Mouse (Mus musculus): ENCODE measurements around the gene Tnik. TPM values are rescaled to one million over a fixed set of nuclear protein-coding genes. Genes with fewer than 3 reads are reported as not detected.

The Tnik gene
- polyA plus RNA-seq, 1 experiment from 2014 or later = 9.8 TPM

DNA sequence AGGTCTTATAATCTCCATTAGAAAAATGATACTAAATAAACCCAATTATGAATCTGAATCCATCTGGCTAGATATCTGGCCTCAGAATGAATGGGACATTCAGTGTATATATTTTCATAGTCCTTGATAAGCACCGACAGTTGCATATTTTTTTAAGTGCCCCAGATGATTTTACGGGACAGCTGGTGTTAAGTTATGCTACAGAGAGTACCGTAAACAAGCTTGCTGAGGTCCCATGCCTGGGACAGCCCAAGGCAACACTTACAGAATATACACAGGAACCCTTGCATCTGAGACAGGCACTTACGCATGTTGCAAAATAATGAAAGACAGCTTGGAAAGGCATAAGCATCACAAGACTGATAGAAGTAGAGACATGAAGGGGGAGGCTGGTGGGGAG, 34.1 kb upstream of the Tnik start:
- Histone ChIP-seq H3K4me2 (ENCODE audit: low read depth, low read length) (no peak overlapping the region), H3K9me3 (replicated peaks; ENCODE audit: control insufficient read depth, low read length) (no peaks in the 10 kb centered on the region), H3K36me3 (ENCODE audit: control insufficient read depth, insufficient read depth) (no peaks in the 10 kb centered on the region), H3K4me3 (ENCODE audit: low read length) (no peak overlapping the region), H3K27me3 (ENCODE audit: control insufficient read depth, insufficient read depth, low read length) (no peaks in the 10 kb centered on the region), H3K27ac (ENCODE audit: low read length) (no peak overlapping the region), H3K9ac (ENCODE audit: low read length) (no peak overlapping the region), H3K4me1 (ENCODE audit: control insufficient read depth, insufficient read depth, low read length) (peaks cover 5% of the 10 kb centered on the region)
- ATAC-seq (replicated peaks; ENCODE audit: extremely low read depth, insufficient read depth, low FRiP score) = no peak
- WGBS = 66% methylated on average over 4 of the region's 4 CpGs

DNA sequence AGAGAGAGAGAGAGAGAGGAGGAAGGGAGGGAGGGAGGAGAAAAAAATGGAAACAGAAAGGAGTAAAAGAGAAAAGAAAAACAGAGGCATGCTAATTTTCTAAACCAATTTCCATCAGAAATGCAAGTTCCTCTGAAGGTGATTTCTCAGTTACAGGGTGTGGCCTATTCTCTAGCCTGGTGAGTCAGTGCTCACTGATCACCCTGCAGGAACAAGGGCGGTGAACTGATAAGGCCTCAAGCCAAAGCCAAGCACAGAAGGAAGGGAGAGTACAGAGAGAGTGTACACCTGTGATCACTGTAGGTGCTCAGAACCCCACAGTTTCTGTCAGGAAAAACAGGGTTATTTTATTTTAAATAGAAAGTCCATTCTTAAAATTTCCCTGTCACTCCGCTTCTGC, 33.5 kb upstream of the Tnik start:
- no peak overlapping the region for H3K27ac ChIP-seq (ENCODE audit: low read length)
- no peak overlapping the region for H3K4me3 ChIP-seq (ENCODE audit: low read length)
- no peak overlapping the region for H3K9ac ChIP-seq (ENCODE audit: low read length)
- no peaks in the 10 kb centered on the region for H3K9me3 ChIP-seq (replicated peaks; ENCODE audit: control insufficient read depth, low read length)
- H3K4me1 ChIP-seq (ENCODE audit: control insufficient read depth, insufficient read depth, low read length) = peaks cover 5% of the 10 kb centered on the region
- H3K27me3 ChIP-seq (ENCODE audit: control insufficient read depth, insufficient read depth, low read length) = no peaks in the 10 kb centered on the region
- no peaks in the 10 kb centered on the region for H3K36me3 ChIP-seq (ENCODE audit: control insufficient read depth, insufficient read depth)
- H3K4me2 ChIP-seq (ENCODE audit: low read depth, low read length) = no peak overlapping the region
- ATAC-seq (replicated peaks; ENCODE audit: extremely low read depth, insufficient read depth, low FRiP score) = no peak
- WGBS = 68% methylated on average over 2 of the region's 2 CpGs

DNA sequence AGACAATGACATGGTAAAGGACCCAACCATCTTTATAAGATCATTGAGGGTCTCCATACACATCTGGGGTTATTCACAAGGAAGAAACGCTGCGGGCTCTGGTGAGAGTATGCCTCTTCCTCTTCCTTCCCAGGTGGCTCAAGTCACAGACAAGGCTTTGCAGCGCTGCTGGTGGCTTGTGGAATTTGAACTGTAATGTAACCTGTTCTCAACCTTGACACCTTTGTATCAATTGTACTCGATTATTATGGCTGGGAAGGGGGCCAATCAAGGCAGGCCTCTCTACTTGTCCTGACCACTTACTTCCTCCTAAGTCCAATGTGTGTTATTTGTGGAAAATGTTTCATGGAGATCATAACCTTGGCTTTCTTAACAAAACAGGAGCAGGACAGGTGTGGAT, 30.1 kb upstream of the Tnik start:
- Histone ChIP-seq H3K9ac (ENCODE audit: low read length) (no peak overlapping the region), H3K27me3 (ENCODE audit: control insufficient read depth, insufficient read depth, low read length) (no peaks in the 10 kb centered on the region), H3K4me2 (ENCODE audit: low read depth, low read length) (no peak overlapping the region), H3K27ac (ENCODE audit: low read length) (no peak overlapping the region), H3K36me3 (ENCODE audit: control insufficient read depth, insufficient read depth) (no peaks in the 10 kb centered on the region), H3K4me1 (ENCODE audit: control insufficient read depth, insufficient read depth, low read length) (peaks cover 5% of the 10 kb centered on the region), H3K9me3 (replicated peaks; ENCODE audit: control insufficient read depth, low read length) (no peaks in the 10 kb centered on the region), H3K4me3 (ENCODE audit: low read length) (no peak overlapping the region)
- no peak for ATAC-seq (replicated peaks; ENCODE audit: extremely low read depth, insufficient read depth, low FRiP score)
- 85% methylated on average over 4 of the region's 4 CpGs for WGBS

DNA sequence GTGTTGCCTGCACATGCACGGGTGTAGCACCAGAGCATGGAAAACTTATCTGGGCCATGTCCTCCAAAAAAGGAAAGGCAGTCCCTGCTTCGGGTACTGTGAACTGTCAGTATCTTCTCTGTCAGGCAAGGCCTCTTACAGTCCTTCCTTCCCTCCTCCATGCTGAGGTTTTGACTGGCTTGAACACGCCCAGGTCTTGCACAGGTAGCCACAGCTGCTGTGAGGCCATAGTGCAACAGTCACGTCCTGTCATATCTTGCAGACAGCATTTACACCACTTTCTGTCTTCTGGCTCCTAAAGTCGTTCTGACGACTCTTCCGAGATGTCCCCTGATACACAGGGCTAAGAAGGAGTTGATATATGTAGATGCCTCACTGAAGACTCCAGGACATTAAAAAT, 28.8 kb upstream of the Tnik start:
- Histone ChIP-seq H3K27ac (ENCODE audit: low read length) (no peak overlapping the region), H3K9me3 (replicated peaks; ENCODE audit: control insufficient read depth, low read length) (no peaks in the 10 kb centered on the region), H3K4me2 (ENCODE audit: low read depth, low read length) (no peak overlapping the region), H3K27me3 (ENCODE audit: control insufficient read depth, insufficient read depth, low read length) (no peaks in the 10 kb centered on the region), H3K4me3 (ENCODE audit: low read length) (no peak overlapping the region), H3K4me1 (ENCODE audit: control insufficient read depth, insufficient read depth, low read length) (peaks cover 5% of the 10 kb centered on the region), H3K9ac (ENCODE audit: low read length) (no peak overlapping the region), H3K36me3 (ENCODE audit: control insufficient read depth, insufficient read depth) (no peaks in the 10 kb centered on the region)
- WGBS = 65% methylated on average over 7 of the region's 7 CpGs
- no peak for ATAC-seq (replicated peaks; ENCODE audit: extremely low read depth, insufficient read depth, low FRiP score)

DNA sequence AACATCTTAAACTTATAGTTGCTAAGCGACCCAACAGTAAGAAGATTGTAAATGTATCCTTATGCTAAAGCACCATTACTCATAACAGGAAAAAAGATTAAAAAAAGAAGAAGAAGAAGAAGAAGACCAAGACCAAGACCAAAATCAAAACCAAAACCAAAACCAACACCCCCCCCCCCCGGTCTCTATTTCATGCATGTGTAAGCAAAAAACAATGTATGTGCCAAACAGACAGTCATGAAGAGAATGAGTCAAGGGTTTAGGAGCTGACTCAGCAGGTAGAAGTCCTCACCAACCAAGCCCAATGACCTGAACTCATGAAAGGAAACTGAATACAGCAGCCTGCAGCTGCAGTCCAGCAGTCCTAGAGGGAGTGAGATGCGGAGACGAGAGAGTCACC, 26.3 kb upstream of the Tnik start:
- no peak overlapping the region for H3K9ac ChIP-seq (ENCODE audit: low read length)
- H3K4me2 ChIP-seq (ENCODE audit: low read depth, low read length) = no peak overlapping the region
- H3K36me3 ChIP-seq (ENCODE audit: control insufficient read depth, insufficient read depth) = no peaks in the 10 kb centered on the region
- no peaks in the 10 kb centered on the region for H3K4me1 ChIP-seq (ENCODE audit: control insufficient read depth, insufficient read depth, low read length)
- no peaks in the 10 kb centered on the region for H3K9me3 ChIP-seq (replicated peaks; ENCODE audit: control insufficient read depth, low read length)
- H3K27me3 ChIP-seq (ENCODE audit: control insufficient read depth, insufficient read depth, low read length) = no peaks in the 10 kb centered on the region
- ATAC-seq (replicated peaks; ENCODE audit: extremely low read depth, insufficient read depth, low FRiP score) = no peak
- H3K4me3 ChIP-seq (ENCODE audit: low read length) = no peak overlapping the region
- 89% methylated on average over 4 of the region's 4 CpGs for WGBS
- no peak overlapping the region for H3K27ac ChIP-seq (ENCODE audit: low read length)

DNA sequence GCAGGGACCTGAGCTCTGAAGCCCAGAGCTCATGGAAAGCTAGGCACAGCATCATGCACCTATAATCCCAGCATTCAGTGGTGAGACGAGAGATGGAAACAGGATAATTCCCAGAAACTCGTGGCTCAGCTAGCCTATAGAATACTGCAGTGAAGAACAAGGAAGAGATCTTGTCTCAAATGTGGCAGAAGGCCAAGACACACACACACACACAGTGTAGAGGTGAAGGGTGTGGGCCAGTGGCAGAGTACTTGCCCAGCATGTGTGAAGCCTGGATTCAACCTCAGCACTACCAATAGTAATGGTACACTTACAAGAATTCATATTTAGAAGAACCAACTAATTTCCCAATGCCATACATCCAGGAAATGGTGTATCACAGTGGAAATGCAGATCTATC, 24.9 kb upstream of the Tnik start:
- ATAC-seq (replicated peaks; ENCODE audit: extremely low read depth, insufficient read depth, low FRiP score) = no peak

DNA sequence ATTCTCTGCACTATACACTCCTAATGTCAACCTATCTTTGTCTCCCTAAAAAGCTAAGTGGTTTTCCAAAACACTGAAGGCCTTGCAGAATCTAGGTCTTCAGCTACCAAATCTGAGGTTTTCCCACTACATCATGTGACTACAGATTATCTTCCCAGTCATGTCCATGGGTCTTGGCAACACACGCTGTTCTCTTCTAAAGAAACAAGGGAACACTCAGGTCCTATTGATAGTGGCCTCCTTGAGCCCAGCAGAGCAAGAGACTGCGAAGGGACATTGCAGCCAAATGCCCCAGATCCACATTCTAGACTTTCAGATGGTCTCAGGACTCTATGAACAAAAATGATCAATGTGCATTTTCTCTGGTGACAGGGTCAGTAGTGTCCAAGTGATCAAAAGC, 20.5 kb upstream of the Tnik start:
- WGBS = 74% methylated on average over 2 of the region's 2 CpGs
- no peak overlapping the region for H3K4me3 ChIP-seq (ENCODE audit: low read length)
- ATAC-seq (replicated peaks; ENCODE audit: extremely low read depth, insufficient read depth, low FRiP score) = no peak
- no peaks in the 10 kb centered on the region for H3K9me3 ChIP-seq (replicated peaks; ENCODE audit: control insufficient read depth, low read length)
- no peak overlapping the region for H3K4me2 ChIP-seq (ENCODE audit: low read depth, low read length)
- H3K36me3 ChIP-seq (ENCODE audit: control insufficient read depth, insufficient read depth) = no peaks in the 10 kb centered on the region
- no peak overlapping the region for H3K9ac ChIP-seq (ENCODE audit: low read length)
- H3K27me3 ChIP-seq (ENCODE audit: control insufficient read depth, insufficient read depth, low read length) = no peaks in the 10 kb centered on the region
- H3K4me1 ChIP-seq (ENCODE audit: control insufficient read depth, insufficient read depth, low read length) = no peaks in the 10 kb centered on the region
- no peak overlapping the region for H3K27ac ChIP-seq (ENCODE audit: low read length)

More for the DNA sequence above, 24.9 kb upstream of the Tnik start:
- Histone ChIP-seq H3K4me3 (ENCODE audit: low read length) (no peak overlapping the region), H3K4me1 (ENCODE audit: control insufficient read depth, insufficient read depth, low read length) (no peaks in the 10 kb centered on the region), H3K9ac (ENCODE audit: low read length) (no peak overlapping the region), H3K4me2 (ENCODE audit: low read depth, low read length) (no peak overlapping the region), H3K27ac (ENCODE audit: low read length) (no peak overlapping the region), H3K36me3 (ENCODE audit: control insufficient read depth, insufficient read depth) (no peaks in the 10 kb centered on the region), H3K27me3 (ENCODE audit: control insufficient read depth, insufficient read depth, low read length) (no peaks in the 10 kb centered on the region), H3K9me3 (replicated peaks; ENCODE audit: control insufficient read depth, low read length) (no peaks in the 10 kb centered on the region)
- 51% methylated on average over 2 of the region's 2 CpGs for WGBS

DNA sequence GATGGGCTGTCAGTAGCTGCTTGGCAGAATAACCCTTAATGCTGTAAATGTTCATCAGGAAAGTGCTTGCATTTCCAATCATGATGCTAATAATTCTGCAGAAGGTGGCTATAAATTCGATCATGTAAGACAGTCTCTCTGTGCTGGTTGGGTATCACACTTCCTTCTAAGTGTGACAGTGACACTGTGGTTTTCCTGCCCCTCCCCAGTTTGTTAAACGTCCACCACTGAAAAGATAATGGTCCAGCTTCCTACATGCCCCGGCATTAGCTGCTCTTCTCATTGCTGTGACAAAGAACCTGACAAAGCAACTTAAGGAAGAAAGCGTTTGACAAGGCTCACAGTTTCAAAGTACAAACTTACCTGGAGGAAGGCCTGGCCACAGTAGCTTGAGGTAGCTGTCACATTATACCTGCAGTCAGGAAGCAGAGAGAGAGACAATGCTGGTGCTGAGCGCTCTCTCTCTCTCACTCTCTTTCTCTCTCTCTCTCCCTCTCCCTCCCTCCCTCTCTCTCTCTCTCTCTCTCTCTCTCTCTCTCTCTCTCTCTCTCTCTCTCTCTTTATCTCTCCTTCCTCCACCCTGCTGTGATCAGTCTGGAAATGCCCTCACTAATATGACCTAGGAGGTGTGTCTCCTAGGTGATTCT, 18.6 kb upstream of the Tnik start:
- Histone ChIP-seq H3K9me3 (replicated peaks; ENCODE audit: control insufficient read depth, low read length) (no peaks in the 10 kb centered on the region), H3K9ac (ENCODE audit: low read length) (no peak overlapping the region), H3K4me2 (ENCODE audit: low read depth, low read length) (no peak overlapping the region), H3K36me3 (ENCODE audit: control insufficient read depth, insufficient read depth) (no peaks in the 10 kb centered on the region), H3K27me3 (ENCODE audit: control insufficient read depth, insufficient read depth, low read length) (no peaks in the 10 kb centered on the region), H3K4me3 (ENCODE audit: low read length) (no peak overlapping the region), H3K4me1 (ENCODE audit: control insufficient read depth, insufficient read depth, low read length) (no peaks in the 10 kb centered on the region), H3K27ac (ENCODE audit: low read length) (no peak overlapping the region)
- WGBS = 62% methylated on average over 5 of the region's 5 CpGs
- ATAC-seq (replicated peaks; ENCODE audit: extremely low read depth, insufficient read depth, low FRiP score) = no peak

DNA sequence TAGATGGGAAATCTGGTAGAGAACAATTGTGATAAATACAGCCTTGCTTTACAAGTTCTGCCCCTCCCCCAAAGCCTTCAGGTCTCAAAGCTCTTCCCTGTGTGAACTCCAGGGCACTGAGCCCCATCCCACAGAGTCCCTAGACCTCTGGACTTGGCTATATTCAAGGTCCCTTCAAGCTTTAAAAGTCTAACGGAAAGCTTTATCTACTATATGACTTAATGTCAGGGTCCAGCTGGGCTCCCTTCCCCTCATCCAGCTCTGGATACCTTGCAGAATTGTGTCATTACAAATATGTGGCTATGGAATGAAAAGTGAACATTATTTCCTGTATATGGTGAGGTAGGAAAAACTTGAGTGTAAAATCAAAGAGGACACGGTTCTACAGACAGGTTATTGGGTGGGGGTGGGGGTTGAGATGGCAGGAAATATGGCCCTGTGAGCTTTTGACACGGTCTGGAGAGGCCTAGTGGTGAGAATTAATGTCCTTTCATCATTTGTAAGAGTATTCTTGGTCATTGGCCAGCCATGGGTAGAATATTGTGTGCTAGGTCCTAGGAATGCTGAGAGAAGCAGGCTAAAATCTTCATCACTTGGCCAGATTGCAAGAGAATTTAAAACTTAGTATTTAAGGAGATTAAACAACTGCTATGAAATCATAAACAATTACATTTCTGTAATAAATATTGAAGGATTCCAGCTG, 14.6 kb upstream of the Tnik start:
- no peak overlapping the region for H3K4me3 ChIP-seq (ENCODE audit: low read length)
- H3K9ac ChIP-seq (ENCODE audit: low read length) = no peak overlapping the region
- no peak overlapping the region for H3K27ac ChIP-seq (ENCODE audit: low read length)
- no peaks in the 10 kb centered on the region for H3K36me3 ChIP-seq (ENCODE audit: control insufficient read depth, insufficient read depth)
- 55% methylated on average over 3 of the region's 3 CpGs for WGBS
- no peak for ATAC-seq (replicated peaks; ENCODE audit: extremely low read depth, insufficient read depth, low FRiP score)
- no peaks in the 10 kb centered on the region for H3K9me3 ChIP-seq (replicated peaks; ENCODE audit: control insufficient read depth, low read length)
- H3K27me3 ChIP-seq (ENCODE audit: control insufficient read depth, insufficient read depth, low read length) = no peaks in the 10 kb centered on the region
- H3K4me1 ChIP-seq (ENCODE audit: control insufficient read depth, insufficient read depth, low read length) = peaks cover 3% of the 10 kb centered on the region; the same call in 1 of the 2 replicates
- H3K4me2 ChIP-seq (ENCODE audit: low read depth, low read length) = no peak overlapping the region

Data from heart, embryonic 16.5 days (tissue).